Mouse (Mus musculus) heart, postnatal 4 days (tissue): ENCODE measurements around the gene Egln2. TPM values are rescaled to one million over a fixed set of nuclear protein-coding genes. Genes with fewer than 3 reads are reported as not detected.

ENCODE experiments used
- DNase-seq: peaks from one replicate; pipeline ENCODE4 v3.0.0; 2021
- total RNA-seq, 2 experiments: library from RNA; stranded (reverse); gene quantifications; 2 replicates each; pipeline ENCODE4 v1.2.3; 2021

Egln2 gene
- total RNA-seq, 2 experiments from 2014 or later, result 57.0 to 59.0 TPM

- no peak for DNase-seq
Observed at GRCm38 (mm10) chr7:27174896-27175295, 8.3 kb upstream of the Egln2 start.

GRCm38 (mm10) chr7:27174496-27174895 is 7.9 kb upstream of the Egln2 start:
- no peak for DNase-seq

DNA sequence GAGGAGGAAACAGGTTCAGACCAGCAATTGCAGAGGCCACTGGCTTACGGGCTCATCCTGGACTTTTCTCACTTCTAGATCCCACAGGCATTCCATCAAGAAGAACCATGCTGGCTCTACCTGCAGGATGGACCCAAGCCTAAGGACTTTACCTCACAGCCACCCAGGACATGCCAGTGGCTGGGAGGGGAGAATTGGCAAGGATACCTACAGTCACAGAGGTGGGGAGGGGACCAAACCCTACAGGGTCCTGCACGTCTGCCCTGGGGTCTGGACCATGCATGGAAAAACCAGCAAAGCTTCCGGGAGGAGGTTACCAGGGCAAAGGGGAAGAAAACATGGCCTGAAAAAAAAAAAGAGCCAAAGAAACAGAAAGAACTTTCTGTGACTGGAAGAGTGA is 4.4 kb upstream of the Egln2 start:
- no peak for DNase-seq

GRCm38 (mm10) chr7:27168371-27168770 is 1.8 kb upstream of the Egln2 start:
- DNase-seq, result no peak

DNA sequence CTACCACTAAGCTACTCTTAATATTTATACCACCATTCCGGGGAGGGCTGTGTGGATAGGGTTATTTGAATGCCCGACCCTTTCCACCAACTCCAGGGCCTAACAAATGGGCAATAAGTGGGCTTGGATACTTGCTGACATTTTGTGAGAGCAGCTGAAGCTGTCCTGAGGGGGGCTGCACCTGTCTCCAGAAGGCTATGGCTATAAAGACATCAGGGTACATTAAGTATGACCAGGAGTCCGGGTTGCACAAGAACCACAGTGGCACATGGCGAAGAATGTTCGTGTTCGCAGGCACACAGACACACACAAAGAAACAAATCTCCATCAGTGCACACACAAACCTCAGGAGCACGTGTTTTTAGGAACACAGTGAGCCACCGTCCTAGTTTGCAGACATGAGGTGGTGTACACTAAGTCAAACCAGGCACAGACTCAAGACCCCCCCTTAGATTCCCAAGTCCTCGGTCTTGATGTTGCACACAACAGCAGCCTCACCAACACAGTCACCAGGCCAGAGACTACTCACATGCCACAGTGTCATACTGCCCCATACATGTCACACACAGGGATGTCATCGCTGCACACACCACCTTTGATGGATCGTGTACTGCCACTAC is 983 bp upstream of the Egln2 start:
- no peak for DNase-seq

GRCm38 (mm10) chr7:27166229-27166613 is 381 bp downstream of the Egln2 start:
- DNase-seq, result peak; percentile 91

GRCm38 (mm10) chr7:27165696-27166095 is 906 bp downstream of the Egln2 start:
- DNase-seq, result no peak

DNA sequence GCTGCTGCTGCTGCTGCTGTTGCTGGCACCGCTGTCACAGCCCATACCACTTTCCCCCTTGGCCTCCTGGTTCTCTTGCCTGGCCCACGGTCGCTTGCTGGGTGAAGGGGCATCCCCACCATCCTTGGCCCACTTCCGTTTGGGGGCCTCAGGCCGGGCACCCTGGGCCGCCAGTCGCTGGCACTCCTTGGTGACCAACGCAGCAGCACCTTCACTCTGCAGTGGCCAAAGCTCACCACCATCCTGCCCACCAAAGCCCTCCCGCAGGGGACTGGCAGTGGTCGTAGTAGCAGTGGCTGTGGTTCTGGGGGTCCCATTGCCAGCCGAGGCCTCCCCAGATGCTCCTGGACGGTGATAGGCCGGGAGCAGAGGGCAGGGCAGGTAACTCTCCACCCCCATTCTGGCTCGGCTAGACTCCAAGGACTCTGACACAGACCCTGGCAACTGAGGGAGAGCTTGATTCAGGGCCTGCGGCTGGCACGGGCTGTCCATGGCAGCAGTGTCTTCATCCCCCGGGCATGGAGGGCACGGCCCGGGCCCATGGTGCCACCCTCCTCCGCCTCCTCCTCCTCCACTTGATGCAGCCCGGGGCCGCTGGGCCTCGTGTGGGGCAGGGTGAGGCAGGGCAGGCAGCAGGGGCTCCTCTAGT is 1.5 kb downstream of the Egln2 start:
- no peak for DNase-seq

DNA sequence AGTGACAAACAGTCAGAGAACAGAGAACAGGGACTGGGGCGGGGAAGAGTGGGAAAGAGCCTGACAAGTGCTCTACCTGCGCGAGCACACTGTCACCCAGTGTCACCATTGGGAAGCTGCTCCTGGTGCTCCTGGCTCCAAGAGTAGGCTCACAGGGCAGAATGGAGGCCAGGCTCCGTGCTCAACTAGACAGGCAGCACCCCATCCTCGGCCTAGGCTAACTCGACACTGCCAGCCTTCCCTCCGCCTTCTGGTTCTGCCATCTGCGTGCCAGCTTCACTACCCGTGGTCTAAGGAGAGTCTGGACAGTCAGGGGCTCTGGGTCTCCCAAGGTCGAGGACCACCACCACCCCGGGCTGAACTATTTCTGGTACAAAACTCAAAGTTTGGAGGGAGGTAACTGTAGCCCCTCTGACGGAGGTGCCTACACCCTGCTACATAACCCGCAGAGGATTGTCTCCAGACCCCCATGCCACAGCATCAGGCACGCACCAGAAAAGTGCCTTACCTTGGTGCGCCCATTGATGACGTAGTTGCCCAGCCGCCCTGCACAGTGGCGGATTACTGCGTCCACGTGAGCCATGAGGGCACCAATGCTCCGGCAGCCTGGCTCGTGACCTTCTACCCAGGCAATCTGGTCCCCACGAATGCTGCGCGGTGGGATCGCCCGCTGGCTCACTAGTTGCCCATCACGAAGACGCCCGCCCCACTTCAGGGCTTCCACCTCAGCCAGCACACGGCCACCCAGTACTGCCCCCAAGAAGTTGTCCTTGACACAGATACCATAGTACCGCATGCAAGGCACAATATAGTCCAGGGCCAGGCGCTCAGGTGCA is 2.3 kb downstream of the Egln2 start:
- DNase-seq, result peak; percentile 28

DNA sequence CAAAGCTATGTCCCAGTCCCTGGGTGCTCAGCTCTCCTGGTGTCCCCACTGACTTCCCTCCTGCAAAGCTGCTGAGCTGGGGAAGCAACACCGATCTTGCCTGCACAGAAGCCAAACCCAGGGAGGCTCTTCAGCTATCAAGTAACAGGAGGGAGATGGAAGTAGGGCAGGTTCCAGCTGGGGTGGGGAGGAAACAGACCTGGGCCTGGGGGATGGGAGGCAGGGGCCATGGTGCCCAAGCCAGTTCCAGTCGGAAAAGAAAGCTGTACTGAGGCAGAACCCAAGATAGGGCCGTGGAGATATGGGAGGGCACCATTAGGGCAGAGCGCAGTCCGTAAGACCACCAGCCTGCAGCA is 3.2 kb downstream of the Egln2 start:
- DNase-seq, result no peak

DNA sequence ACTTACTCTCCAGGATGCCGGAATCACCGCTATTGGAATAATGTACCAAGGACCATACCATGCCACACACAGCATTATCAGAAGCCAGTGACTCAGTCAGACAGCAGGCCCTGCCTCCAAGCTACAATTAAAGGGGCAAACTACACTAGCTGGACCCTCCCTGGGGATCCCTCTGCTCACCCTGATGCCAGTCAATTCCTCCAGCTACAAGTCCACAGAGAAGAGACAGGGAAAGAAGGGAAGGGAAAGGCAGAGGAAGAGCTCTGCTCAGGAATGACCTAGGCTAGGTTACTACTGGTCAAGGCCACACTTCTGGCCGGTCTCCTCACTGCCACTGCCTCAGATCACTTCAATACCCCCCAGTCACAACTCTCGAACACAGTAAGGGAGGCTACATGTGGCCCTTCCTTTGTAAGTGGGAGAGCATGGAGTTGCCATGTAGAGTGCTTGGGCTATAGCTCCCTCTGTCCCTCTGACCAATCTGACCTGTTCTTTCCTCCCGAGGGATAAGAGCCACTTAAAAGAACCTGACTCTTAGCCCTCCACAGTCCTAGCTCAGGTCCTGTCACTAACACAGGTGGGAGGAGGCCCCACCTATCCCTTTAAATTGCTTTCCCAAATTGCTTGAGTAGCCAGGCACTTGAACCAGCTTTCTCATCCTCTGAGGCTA is 3.7 kb downstream of the Egln2 start:
- DNase-seq, result no peak

- no peak for DNase-seq
Observed at GRCm38 (mm10) chr7:27161744-27162143, 4.9 kb downstream of the Egln2 start.

- no peak for DNase-seq
Observed at GRCm38 (mm10) chr7:27160921-27161320, 5.7 kb downstream of the Egln2 start.

DNA sequence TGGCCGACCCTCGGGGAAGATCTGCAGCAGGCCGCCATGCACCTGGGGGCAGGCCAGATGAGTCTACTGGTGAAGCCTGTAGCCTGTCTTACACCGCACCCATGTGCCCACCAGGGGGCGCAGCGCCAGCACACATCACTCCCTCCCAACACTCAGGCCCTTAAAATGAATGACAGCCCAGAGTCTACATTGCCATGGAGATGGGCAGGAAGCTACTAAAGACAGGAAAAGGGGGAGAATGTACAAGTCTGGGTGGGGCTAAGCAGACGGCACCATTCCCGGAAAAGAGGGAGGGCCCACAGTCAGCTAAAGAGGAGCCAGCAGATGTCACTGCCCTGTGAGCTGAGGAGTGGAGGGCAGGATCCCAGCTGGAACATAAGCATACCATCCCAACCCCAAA is 6.7 kb downstream of the Egln2 start:
- DNase-seq, result peak; percentile 91

- no peak for DNase-seq
Observed at GRCm38 (mm10) chr7:27159256-27159655, 7.3 kb downstream of the Egln2 start.

- no peak for DNase-seq
Observed at GRCm38 (mm10) chr7:27158171-27158570, 8.4 kb downstream of the Egln2 start.

- DNase-seq, result no peak
Observed at GRCm38 (mm10) chr7:27156005-27156404, 10.6 kb downstream of the Egln2 start.

GRCm38 (mm10) chr7:27153205-27153764 is 13.3 kb downstream of the Egln2 start, which contains the start of gene Cyp2t4:
Gene Cyp2t4, plus strand, starts transcription at chr7:27153714.
- peak; percentile 52 for DNase-seq

DNA sequence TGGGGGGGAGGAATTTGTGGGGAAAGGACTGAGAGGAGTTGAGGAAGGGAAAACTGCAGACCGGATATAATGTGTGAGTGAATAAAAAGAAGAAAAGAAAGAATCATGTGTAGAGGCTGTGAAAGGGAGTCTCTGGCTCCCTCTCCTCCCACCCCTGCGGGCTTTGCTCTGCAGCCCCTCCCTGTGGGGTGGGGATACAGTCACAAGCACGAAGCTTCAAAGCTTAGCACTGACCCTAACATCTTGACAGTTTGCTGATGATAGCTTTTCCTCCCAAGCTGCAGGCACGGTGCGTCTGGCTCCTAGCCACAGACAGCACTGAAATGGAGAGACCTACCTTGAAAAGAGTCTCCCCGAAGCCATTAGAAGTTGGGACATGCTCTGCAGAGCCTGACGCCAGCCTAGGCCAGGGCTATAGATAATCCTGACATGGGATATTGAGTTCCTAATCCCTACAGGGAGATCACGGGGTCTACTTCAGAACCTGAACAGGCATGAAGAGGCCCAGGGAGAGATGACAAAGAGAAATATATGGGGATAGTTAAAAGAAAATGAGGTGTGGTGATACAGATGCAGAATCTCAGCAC is 30.1 kb downstream of the Egln2 start:
- DNase-seq, result no peak

GRCm38 (mm10) chr7:27133757-27134156 is 32.8 kb downstream of the Egln2 start:
- DNase-seq, result no peak

GRCm38 (mm10) chr7:27133156-27133555 is 33.4 kb downstream of the Egln2 start:
- peak; percentile 50 for DNase-seq

DNA sequence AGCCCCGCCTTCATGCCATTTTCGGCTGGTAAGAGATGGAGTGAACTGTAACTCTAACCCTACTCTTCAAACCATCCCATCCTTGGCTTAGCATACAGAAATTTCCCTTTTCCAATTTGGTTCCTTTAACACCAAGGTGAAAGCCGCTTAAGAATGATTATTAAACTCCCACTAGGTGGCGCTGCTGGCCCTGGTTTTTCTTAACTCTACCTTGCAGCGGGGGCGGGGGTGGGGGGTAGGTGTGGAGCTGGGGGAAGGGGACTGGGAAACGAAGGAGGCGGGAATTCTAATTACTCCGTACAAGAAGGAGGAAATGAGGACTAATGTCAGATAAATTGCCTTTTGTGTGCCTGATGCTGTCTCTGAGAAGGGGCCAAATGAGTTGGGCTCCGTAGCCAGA is 34.0 kb downstream of the Egln2 start:
- DNase-seq, result peak; percentile 70
